Mouse (Mus musculus) mature B cell (primary cell): ENCODE results near the gene Cep70.

Experiments used
- in situ Hi-C: fragments of 300-500 bp; cut with MboI; formaldehyde crosslinking; loops from 2 replicates; pipeline ENCODE4 v1.14.3; 2019

Gene Cep70

GRCm38 (mm10) chr9:99319343-99319951, 76.3 kb downstream of the Cep70 start:
- in situ Hi-C loops: no loop called here

- in situ Hi-C loops: no loop called here
Observed at GRCm38 (mm10) chr9:99320006-99320405, 76.8 kb downstream of the Cep70 start.

- in situ Hi-C loops: no loop called here
Observed at GRCm38 (mm10) chr9:99325208-99325929, 82.2 kb downstream of the Cep70 start.

DNA sequence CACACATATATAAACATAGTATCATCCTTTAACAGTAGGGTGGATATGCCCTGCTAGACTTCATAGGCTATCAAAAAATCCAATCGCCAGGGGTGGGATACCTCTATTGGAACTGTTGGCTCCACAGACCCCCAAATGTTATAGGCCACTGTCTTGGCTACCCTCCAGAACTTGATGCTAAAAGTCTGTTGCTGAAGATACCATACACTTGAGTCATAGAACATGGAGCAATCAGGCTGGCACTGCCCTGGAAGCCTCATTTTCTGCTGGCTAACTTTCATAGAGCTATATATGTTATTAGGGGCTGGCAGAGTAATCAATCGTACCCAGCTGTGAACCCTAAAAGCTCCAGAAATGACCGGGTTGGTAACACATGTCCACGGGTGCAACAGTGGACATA, 82.8 kb downstream of the Cep70 start:
- in situ Hi-C loops: no loop called here

DNA sequence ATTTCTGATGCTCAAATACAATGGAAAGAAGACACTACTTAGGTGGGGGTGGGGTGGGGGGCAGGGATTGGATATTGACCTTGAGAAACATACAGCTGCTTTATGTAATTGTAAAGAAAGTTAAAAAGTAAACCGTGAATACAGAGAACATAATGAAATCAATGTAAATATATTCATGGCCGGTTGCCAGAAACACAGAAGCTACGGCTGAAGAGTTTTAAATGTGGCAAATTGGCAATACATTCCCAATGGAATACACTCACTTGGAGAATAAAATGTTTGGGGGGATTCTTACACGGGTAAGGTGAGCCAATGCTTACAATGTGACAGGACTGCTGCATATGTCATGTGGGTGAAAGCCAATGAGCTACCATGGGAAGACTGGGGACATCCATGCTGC, 83.7 kb downstream of the Cep70 start:
- in situ Hi-C loops: no loop called here

GRCm38 (mm10) chr9:99336538-99336937, 93.4 kb downstream of the Cep70 start:
- in situ Hi-C loops: no loop called here

GRCm38 (mm10) chr9:99338293-99338692, 95.1 kb downstream of the Cep70 start:
- in situ Hi-C loops: no loop called here

GRCm38 (mm10) chr9:99339182-99339581, 96.0 kb downstream of the Cep70 start:
- in situ Hi-C loops: no loop called here

DNA sequence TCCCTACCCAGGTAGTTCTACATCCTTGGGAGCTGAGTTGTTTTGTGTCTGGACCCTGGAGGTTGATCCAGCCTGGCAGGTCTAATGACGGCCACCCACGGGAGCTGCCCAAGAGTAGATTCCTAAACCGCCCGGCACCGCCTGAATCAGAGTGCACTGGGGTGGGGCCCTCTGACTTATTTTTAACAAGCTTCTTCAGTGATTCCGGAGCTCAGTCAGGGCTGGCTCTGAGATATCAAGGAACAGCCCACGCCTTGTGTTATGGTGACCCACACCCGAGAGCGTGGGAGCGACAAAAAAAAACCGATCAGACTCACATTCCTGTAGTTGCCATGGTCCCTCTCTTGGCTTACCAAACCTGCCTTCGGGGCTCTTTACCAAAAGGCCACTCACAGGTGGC, 97.0 kb downstream of the Cep70 start:
- in situ Hi-C loops: no loop called here

GRCm38 (mm10) chr9:99341600-99341999, 98.4 kb downstream of the Cep70 start:
- in situ Hi-C loops: no loop called here

GRCm38 (mm10) chr9:99345351-99345792, 102.2 kb downstream of the Cep70 start:
- in situ Hi-C loops: no loop called here
